Mouse (Mus musculus): ENCODE measurements around the gene Ncoa1. TPM values are rescaled to one million over a fixed set of nuclear protein-coding genes. Genes with fewer than 3 reads are reported as not detected.
A peak's percentile ranks its signal among the peaks of the same experiment; 100 is the strongest.

The Ncoa1 gene
- polyA plus RNA-seq, 1 experiment from 2014 or later, result 20.9 TPM

DNA sequence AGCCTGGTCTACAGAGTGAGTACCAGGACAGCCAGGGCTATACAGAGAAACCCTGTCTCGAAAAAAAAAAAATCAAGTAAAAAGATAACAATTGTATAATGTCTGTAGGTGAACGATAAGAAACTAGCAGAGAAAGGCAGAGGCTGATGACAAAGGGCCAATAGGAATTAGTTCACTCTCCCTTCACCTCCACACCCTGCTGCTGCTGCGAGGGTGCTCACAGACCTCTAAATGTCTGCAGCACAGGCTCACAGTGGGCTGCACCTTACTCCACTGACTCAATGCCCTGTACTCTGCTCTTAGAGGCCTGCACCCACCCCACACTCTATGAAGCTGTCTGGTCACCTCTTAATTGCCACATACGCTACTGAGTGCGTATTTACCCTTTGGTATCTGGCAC is 45.0 kb downstream of the Ncoa1 start:
- no peaks in the 10 kb centered on the region for H3K4me1 ChIP-seq
- H3K36me3 ChIP-seq, result no peaks in the 10 kb centered on the region
- H3K4me2 ChIP-seq (replicated peaks), result no peak overlapping the region
- H3K4me3 ChIP-seq, result no peak overlapping the region
- ATAC-seq (replicated peaks), result no peak
- no peaks in the 10 kb centered on the region for H3K27me3 ChIP-seq
- H3K27ac ChIP-seq (replicated peaks), result no peak overlapping the region
- 90% methylated on average over 5 of the region's 5 CpGs for WGBS
- H3K9ac ChIP-seq (replicated peaks), result no peak overlapping the region
- no peaks in the 10 kb centered on the region for H3K9me3 ChIP-seq

DNA sequence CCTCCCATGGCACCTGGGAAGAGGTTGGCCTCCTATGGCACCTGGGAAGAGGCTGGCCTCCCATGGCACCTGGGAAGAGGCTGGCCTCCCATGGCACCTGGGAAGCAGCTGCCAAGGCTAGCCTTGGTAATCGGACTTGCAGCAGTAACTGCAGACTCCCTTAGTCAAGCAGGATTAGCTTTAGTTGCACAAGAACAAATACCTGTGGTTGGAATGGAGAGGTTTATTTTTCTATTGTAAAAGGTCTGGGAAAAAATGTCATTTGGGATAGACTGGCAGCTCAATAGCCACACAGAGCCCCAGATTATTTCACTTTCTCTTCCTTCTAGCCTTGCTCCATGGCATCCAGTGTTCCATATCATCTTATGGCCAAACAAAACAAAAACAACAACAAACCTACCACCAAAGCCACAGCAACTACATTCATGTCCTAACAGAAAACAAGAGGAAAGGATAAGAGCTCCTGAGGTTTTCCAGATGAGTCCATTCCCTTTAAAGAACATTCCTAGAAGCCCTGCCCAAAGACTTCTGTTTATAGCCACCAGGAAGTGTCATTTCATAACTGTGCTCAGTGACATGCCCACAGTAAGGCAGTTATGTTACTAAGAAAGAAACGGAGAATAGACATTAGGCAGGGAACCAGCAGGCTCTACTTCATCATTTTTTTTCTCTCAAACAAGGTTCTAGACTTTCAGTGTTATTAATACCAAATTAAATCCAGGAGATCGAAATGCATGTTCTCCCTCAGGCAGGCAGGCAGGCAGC is 46.7 kb downstream of the Ncoa1 start:
- no peaks in the 10 kb centered on the region for H3K27me3 ChIP-seq
- 82% methylated on average over 3 of the region's 3 CpGs for WGBS
- no peak overlapping the region for H3K9ac ChIP-seq (replicated peaks)
- H3K4me1 ChIP-seq, result no peaks in the 10 kb centered on the region
- H3K27ac ChIP-seq (replicated peaks), result no peak overlapping the region
- ATAC-seq (replicated peaks), result no peak
- no peaks in the 10 kb centered on the region for H3K9me3 ChIP-seq
- no peak overlapping the region for H3K4me2 ChIP-seq (replicated peaks)
- H3K36me3 ChIP-seq, result no peaks in the 10 kb centered on the region
- no peak overlapping the region for H3K4me3 ChIP-seq

DNA sequence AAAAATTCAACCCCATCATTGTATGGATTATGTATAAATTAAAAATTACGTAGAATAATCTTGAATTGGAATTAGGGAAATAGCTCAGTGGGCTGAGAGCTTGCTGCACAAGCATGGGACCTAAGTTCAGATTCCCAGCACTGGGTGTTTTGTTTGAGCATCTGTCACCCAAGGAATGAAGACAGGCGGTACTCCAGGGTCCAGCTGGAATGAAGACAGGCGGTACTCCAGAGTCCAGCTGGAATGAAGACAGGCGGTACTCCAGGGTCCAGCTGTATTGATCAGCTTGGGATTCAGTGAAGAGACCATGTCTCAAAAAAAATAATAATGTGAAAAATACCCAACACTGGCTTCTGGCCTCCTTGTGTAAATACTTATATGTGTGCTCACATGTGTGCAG is 58.2 kb downstream of the Ncoa1 start:
- Histone ChIP-seq H3K27me3 (no peaks in the 10 kb centered on the region), H3K9me3 (no peaks in the 10 kb centered on the region), H3K4me1 (peaks cover 8% of the 10 kb centered on the region), H3K4me3 (no peak overlapping the region), H3K36me3 (peaks cover 3% of the 10 kb centered on the region; the same call in 1 of the 2 replicates), H3K4me2 (replicated peaks) (no peak overlapping the region), H3K9ac (replicated peaks) (no peak overlapping the region), H3K27ac (replicated peaks) (no peak overlapping the region)
- 93% methylated on average over 4 of the region's 4 CpGs for WGBS
- no peak for ATAC-seq (replicated peaks)

DNA sequence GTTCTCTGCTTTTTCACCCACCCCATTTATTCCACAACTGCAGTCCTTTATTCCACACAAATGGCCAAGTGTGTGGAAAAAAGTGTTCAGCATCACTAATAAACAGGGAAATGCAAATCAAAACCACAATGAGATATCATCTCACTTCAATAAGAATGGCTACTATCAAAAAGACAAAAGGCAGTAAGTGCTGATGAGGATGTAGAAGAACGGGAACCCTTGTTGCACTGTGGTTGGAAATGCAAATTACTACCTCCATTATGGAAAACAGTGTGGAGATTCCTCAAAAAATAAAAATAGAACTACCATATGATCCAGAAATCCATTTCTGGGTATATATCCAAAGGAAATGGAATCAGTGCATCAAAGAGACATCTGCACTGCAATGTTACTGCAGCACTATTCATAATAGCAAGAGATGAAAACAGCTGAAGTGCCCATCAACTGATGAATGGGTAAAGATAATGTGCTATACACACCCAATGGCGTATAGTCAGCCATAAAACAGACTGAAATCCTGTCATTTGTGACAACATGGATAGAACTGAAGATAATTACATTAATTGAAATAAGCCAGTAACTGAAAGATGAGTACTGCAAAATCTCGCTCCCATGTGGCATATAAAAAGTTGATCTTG is 59.2 kb downstream of the Ncoa1 start:
- peaks cover 8% of the 10 kb centered on the region for H3K4me1 ChIP-seq
- WGBS, result 61% methylated on average over 3 of the region's 3 CpGs
- H3K9ac ChIP-seq (replicated peaks), result no peak overlapping the region
- peak overlapping the region; percentile 47 for H3K27ac ChIP-seq (replicated peaks)
- peaks cover 3% of the 10 kb centered on the region; the same call in 1 of the 2 replicates for H3K36me3 ChIP-seq
- peak; percentile 64; the same call in 1 of the 2 replicates for ATAC-seq (replicated peaks)
- H3K9me3 ChIP-seq, result no peaks in the 10 kb centered on the region
- H3K27me3 ChIP-seq, result no peaks in the 10 kb centered on the region
- H3K4me3 ChIP-seq, result no peak overlapping the region
- no peak overlapping the region for H3K4me2 ChIP-seq (replicated peaks)

DNA sequence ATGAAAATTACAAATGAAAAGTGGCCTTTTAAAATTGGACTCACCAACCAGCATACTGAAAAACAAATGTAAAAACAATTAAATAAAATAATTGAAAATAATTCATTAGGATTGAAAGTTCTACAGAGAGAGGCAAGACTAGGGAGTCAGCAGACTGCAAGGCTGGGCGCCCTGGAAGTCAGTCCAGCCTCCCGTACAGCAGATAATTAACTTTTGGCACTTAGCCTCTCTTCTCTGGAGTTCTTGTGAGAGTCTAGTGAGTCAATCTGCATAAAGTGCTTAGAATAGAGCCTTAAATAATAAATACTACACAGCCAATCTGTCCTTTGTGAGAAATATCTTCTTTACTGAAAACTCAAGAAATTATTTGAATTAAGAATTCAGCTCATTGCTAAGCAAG is 69.9 kb downstream of the Ncoa1 start:
- Histone ChIP-seq H3K4me3 (no peak overlapping the region), H3K36me3 (no peaks in the 10 kb centered on the region), H3K4me2 (replicated peaks) (no peak overlapping the region), H3K9me3 (no peaks in the 10 kb centered on the region), H3K9ac (replicated peaks) (no peak overlapping the region), H3K27me3 (no peaks in the 10 kb centered on the region), H3K4me1 (peaks cover 6% of the 10 kb centered on the region; the same call in 1 of the 2 replicates), H3K27ac (replicated peaks) (0 out of 2 replicates have a peak overlapping the region, but pooled peaks have one; percentile 26)
- 0 out of 2 replicates have a peak, but pooled peaks have one; percentile 38 for ATAC-seq (replicated peaks)
- 41% methylated on average over 2 of the region's 2 CpGs for WGBS

DNA sequence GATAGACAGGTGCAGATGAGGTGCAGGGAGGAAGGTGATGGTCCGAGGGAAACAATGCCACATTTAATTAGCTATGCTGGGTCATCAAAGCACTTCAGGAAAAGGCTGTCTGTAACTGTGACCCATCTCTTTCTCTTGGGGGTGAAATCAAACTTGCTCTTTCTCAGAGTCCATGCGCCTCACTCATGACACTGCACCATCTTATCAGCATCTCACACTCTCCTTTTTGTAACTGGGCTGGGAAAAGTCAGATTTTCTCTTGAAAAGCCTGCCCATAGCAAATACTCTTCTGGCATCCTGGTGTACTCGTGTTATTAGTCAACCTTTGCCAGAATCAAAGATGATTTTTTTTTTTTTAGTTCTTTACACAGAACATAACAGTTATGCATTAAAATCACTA is 70.8 kb downstream of the Ncoa1 start:
- Histone ChIP-seq H3K36me3 (no peaks in the 10 kb centered on the region), H3K9me3 (no peaks in the 10 kb centered on the region), H3K9ac (replicated peaks) (no peak overlapping the region), H3K27ac (replicated peaks) (no peak overlapping the region), H3K27me3 (no peaks in the 10 kb centered on the region), H3K4me3 (no peak overlapping the region), H3K4me2 (replicated peaks) (no peak overlapping the region), H3K4me1 (peaks cover 6% of the 10 kb centered on the region; the same call in 1 of the 2 replicates)
- 80% methylated on average over 3 of the region's 3 CpGs for WGBS
- ATAC-seq (replicated peaks), result no peak

DNA sequence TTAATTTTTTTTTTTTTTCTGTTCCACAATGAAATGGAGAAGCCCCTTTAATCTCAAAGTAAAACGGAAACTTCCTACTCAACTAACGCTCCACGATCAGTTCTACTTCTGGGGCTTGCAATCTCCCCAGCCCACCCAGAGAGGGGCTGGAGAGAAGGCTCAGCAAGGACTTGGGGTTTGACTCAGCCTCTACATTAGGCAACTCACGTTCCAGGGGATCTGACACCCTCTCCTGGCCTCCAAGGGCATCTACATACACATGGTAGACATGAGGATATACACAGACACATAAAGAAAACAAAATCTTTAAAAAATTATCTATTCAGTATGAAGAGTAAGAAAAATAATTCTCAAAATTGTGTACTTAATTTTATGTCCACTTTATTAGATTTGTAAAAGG is 73.8 kb downstream of the Ncoa1 start:
- 66% methylated on average over 4 of the region's 4 CpGs for WGBS
- Histone ChIP-seq H3K4me3 (no peak overlapping the region), H3K9ac (replicated peaks) (no peak overlapping the region), H3K4me2 (replicated peaks) (no peak overlapping the region), H3K4me1 (peaks cover 6% of the 10 kb centered on the region; the same call in 1 of the 2 replicates), H3K9me3 (no peaks in the 10 kb centered on the region), H3K27me3 (no peaks in the 10 kb centered on the region), H3K27ac (replicated peaks) (no peak overlapping the region), H3K36me3 (no peaks in the 10 kb centered on the region)
- ATAC-seq (replicated peaks), result no peak

DNA sequence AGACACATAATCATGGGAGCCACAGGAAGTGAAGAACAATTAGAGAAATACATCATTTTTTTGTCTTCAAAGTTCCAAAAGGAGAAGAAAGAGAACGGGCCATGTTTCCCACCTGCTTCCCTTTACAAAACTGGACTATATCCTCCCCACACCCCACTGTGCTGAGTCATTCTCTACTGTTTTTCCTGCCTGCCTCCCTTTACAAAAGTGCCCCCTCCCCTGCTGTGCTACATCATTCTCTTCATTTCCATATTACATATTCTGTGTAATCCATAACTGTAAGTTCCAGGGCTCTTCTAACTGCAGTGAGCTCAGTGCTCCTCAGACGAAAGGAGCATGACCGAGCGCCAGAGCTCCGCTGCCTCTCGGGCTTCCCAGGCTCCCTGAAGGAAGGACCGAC is 80.8 kb downstream of the Ncoa1 start:
- H3K4me2 ChIP-seq (replicated peaks), result no peak overlapping the region
- H3K27me3 ChIP-seq, result no peaks in the 10 kb centered on the region
- 75% methylated on average over 7 of the region's 7 CpGs for WGBS
- H3K9me3 ChIP-seq, result no peaks in the 10 kb centered on the region
- H3K4me1 ChIP-seq, result no peaks in the 10 kb centered on the region
- no peak overlapping the region for H3K27ac ChIP-seq (replicated peaks)
- 0 out of 2 replicates have a peak, but pooled peaks cover 3% of the 10 kb centered on the region for H3K36me3 ChIP-seq
- no peak overlapping the region for H3K4me3 ChIP-seq
- ATAC-seq (replicated peaks), result no peak
- H3K9ac ChIP-seq (replicated peaks), result no peak overlapping the region

DNA sequence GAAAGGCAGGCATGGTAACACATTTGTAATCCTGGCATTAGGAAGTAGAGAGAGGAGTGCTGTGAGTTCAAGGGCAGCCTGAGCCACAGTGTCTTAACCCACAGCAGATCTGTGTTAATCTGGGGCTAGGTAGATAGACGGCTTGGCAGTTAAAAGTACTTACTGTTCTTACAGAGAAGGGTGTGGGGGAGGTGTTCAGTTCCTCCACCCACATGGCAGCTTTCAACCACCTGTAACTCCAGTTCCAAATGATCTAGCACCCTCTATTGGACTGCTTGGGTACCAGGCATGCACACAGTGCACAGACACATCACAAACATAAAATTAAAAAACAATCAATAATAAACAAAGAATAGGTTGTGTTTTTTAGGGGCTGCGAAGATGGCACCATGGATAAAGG is 84.4 kb downstream of the Ncoa1 start:
- 0 out of 2 replicates have a peak, but pooled peaks cover 3% of the 10 kb centered on the region for H3K36me3 ChIP-seq
- no peak overlapping the region for H3K4me2 ChIP-seq (replicated peaks)
- ATAC-seq (replicated peaks), result no peak
- no peaks in the 10 kb centered on the region for H3K27me3 ChIP-seq
- H3K9ac ChIP-seq (replicated peaks), result no peak overlapping the region
- 70% methylated on average over 2 of the region's 2 CpGs for WGBS
- 0 out of 2 replicates have a peak, but pooled peaks cover 4% of the 10 kb centered on the region for H3K4me1 ChIP-seq
- no peak overlapping the region for H3K27ac ChIP-seq (replicated peaks)
- no peak overlapping the region for H3K4me3 ChIP-seq
- no peaks in the 10 kb centered on the region for H3K9me3 ChIP-seq

DNA sequence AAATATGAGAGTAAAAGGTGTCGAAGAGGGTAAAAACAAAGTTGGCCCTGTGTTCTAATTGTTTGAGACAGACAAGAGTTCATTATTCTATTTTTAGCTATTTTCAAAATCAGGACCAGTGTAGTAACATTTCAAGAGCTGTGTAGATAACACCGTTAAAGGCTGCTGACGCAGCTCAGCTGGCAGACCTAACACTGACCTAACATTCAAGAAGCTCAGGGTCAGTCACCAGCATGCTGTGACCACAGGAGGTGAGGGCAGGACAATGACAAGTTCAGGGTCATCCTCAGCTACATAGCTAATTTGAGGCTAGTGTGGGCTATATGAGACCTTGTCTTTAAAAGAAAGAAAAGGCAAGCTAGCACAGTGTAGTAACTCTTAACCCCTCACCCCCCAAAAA is 84.9 kb downstream of the Ncoa1 start:
- 86% methylated on average over 3 of the region's 3 CpGs for WGBS
- no peak overlapping the region for H3K9ac ChIP-seq (replicated peaks)
- no peaks in the 10 kb centered on the region for H3K27me3 ChIP-seq
- 0 out of 2 replicates have a peak, but pooled peaks cover 3% of the 10 kb centered on the region for H3K36me3 ChIP-seq
- H3K4me3 ChIP-seq, result no peak overlapping the region
- H3K9me3 ChIP-seq, result no peaks in the 10 kb centered on the region
- H3K4me1 ChIP-seq, result 0 out of 2 replicates have a peak, but pooled peaks cover 4% of the 10 kb centered on the region
- no peak for ATAC-seq (replicated peaks)
- H3K27ac ChIP-seq (replicated peaks), result no peak overlapping the region
- no peak overlapping the region for H3K4me2 ChIP-seq (replicated peaks)

DNA sequence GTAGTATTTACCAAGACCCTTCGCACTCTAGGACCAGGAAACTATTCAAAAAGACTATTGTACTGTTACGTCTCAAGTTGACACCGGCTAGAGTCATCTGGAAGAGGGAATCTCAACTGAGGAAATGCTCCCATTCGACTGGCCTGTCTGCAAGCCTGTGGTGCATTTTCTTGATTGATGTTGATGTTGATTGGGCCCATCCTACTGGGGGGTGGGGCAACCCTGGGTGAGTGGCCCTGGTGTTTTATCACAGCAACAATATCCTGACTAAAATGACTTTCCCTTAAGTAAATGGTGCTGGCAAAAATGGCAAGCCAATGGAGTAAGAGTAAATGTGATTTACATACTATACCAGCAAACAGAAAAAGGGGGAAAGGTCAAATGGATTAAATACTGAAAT is 85.7 kb downstream of the Ncoa1 start:
- no peak overlapping the region for H3K4me2 ChIP-seq (replicated peaks)
- H3K9me3 ChIP-seq, result no peaks in the 10 kb centered on the region
- H3K27me3 ChIP-seq, result no peaks in the 10 kb centered on the region
- ATAC-seq (replicated peaks), result no peak
- H3K4me1 ChIP-seq, result 0 out of 2 replicates have a peak, but pooled peaks cover 4% of the 10 kb centered on the region
- 78% methylated on average over 4 of the region's 4 CpGs for WGBS
- H3K4me3 ChIP-seq, result no peak overlapping the region
- no peak overlapping the region for H3K9ac ChIP-seq (replicated peaks)
- H3K27ac ChIP-seq (replicated peaks), result no peak overlapping the region
- H3K36me3 ChIP-seq, result 0 out of 2 replicates have a peak, but pooled peaks cover 3% of the 10 kb centered on the region

DNA sequence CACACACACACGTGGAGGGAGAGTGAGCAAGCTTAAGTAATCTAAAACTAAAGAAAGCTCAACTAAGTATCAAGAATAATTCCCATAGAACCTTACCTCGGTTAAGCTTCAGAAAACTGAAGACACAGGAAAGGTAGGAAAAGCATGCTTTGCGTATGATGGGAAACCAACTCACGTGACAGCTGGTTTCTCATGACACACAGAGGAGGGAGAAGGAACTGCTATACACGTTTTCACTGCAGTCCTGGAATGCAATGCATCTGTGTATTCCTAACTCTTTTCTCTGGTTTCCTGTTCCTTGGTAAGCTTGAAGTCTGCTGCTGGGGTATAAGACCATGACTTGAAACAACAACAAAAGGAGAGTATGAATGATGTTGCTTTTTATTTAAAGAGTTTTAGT is 86.3 kb downstream of the Ncoa1 start:
- no peaks in the 10 kb centered on the region for H3K27me3 ChIP-seq
- 67% methylated on average over 5 of the region's 5 CpGs for WGBS

More for the DNA sequence above, 86.3 kb downstream of the Ncoa1 start:
- no peak for ATAC-seq (replicated peaks)
- H3K4me1 ChIP-seq, result 0 out of 2 replicates have a peak, but pooled peaks cover 4% of the 10 kb centered on the region
- no peak overlapping the region for H3K27ac ChIP-seq (replicated peaks)
- 0 out of 2 replicates have a peak, but pooled peaks cover 3% of the 10 kb centered on the region for H3K36me3 ChIP-seq
- H3K9me3 ChIP-seq, result no peaks in the 10 kb centered on the region
- no peak overlapping the region for H3K4me3 ChIP-seq
- no peak overlapping the region for H3K9ac ChIP-seq (replicated peaks)
- no peak overlapping the region for H3K4me2 ChIP-seq (replicated peaks)

Data from forebrain, embryonic 15.5 days (tissue).